Mouse (Mus musculus) heart, postnatal 36 days (tissue): Measurements from ENCODE around the gene Prkca. TPM values are rescaled to one million over a fixed set of nuclear protein-coding genes. Genes with fewer than 3 reads are reported as not detected.

Experiments used
- DNase-seq, 2 experiments: peaks; one replicate each; pipeline ENCODE4 v3.0.0; 2021 to 2022
- intact Hi-C: fragments of 180-260 bp; cut with DNase I; formaldehyde crosslinking; loops from one replicate; pipeline ENCODE4 v1.15.1; 2025
- total RNA-seq, 2 experiments: library from RNA; stranded (reverse); gene quantifications; 2 replicates each; pipeline ENCODE4 v1.2.3; 2021

Gene Prkca
- total RNA-seq, 2 experiments from 2014 or later = 33.6 to 41.0 TPM

DNA sequence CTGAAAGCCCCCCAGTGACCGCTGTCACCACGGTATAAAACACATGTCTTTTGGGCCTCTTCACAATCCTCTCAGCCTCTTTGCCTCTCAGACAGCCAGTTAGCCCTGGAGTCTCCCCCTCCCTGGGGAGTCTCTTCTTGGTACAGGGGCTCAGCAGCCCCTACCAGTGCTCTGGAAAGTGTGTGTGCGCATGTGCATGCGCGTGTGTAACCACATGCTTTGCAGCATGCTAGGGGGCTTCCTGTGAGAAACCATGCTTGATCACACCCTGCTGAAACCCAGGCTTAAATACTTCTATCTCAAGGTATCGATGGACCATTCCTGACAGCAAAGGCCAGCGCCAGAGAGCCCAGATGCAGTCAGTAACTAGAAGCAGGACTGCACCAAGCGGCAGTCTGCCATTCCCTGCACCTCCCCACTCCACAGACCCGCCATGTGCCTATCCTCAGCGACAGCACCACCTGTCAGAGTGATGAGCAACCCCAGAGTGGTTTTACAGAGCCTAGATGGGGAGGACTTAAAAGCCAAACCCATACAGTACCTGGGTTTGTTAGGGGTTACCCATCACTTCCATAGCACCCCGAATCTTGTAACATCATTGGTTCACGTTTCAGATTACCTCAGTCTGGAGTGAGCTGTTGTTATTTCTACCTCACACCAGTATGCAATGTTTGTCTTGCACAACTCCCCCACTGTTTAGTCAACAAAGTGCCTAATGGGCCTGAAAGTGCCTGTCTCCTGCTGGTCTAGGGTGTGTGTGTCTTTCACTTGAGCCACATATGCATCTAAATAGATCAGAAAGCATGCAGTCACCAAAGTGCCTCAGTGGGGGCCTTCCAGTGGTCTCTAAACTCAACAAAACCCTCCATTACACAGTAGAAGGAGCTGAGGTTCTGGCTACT is 75.1 kb downstream of the Prkca start:
- intact Hi-C loops = no loop called here
- no peak for DNase-seq

DNA sequence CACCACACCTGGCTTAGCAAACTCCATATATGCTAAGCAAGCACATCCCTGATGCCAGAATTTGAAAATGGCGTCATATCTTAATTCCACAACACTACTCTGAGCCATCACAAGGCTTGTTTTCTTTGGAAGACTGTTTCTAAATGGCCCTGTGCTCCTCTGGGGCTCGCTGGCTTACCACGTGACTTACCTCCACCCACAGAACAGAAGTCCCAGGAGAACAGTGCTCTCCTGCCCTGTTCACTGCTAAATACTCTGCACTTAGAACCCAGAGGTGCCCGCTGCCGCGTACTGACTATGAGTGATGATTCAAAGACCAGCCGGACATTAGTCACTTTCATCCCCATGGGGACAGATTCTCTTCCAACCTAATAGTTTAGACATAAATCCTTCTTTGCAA is 75.9 kb downstream of the Prkca start:
- intact Hi-C loops = no loop called here
- no peak for DNase-seq

DNA sequence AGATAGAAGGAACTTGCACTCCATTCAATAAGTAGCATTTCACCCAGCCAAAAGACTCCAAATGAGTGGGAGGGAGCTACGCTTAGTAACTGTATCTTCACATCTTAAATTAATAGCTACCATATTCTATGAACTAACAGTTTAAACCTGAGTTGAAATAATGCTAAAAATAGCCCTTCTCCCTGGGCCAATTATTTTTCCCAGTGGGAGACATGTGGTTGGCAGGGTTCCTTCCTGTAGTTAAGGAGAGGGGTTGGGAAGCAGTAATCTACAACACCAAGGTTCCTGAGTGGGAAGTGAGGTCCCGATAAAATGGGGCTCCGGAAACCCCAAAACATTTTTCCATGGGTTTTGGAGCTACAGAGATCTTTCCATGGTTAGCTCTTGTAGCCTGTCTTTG is 76.7 kb downstream of the Prkca start:
- intact Hi-C loops = no loop called here
- DNase-seq = no peak

DNA sequence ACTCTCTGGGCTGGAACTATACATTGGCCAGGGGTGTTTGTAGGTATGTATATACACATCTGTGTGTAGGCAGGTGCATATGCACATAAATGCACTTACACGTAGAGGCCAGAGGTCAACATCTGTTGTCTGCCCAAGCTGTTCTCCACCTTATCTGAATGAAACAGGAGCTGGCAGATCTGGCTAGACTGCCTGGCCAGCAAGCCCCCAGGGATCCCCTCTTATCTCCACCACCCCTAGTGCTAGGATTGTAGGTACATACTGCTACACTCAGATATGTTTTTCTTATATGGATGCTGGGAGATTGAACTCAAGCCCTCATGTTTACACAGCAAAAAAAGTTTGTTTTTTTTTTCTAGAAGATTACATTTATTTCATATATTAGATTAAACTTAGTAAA is 79.9 kb downstream of the Prkca start:
- no peak for DNase-seq
- intact Hi-C loops = no loop called here

DNA sequence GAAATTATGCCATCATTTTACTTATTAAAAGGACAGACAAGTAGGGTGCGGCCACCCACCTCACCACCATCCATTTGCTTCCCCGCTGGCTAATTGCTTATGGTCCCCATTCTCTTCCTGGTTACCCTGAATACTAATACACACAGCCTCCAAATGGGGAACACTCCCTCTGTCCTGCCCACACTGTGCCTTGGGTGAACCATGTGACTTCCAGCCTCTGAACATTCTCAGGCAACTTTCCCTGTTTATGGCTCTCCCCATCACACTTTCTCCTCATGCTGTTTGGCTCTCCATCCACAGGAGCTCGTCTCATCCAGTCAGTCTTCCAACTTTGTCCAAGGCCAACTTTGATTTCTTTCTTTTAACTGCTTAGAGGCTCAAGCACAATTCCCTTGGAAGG is 80.3 kb downstream of the Prkca start:
- intact Hi-C loops = no loop called here
- no peak for DNase-seq

DNA sequence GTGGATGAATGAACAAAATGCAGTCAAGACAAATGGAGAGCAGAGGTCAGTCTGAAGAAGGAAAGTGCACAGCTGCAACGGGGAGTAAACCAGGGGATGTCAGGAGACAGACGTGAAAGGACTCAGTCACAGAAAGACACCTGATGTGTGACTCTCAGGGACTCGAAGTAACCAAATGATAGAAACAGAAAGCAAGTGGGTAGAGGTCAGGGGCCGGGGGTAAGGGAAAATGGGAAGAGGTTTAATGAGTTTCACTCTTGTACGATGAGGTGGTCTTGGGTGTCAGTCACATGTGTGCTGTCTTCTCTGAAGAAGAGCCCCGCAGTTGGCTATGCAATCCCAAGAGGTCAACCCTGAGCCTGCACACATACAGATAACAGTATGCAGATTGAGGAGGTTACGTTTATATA is 82.0 kb downstream of the Prkca start:
- intact Hi-C loops = no loop called here
- DNase-seq = no peak

DNA sequence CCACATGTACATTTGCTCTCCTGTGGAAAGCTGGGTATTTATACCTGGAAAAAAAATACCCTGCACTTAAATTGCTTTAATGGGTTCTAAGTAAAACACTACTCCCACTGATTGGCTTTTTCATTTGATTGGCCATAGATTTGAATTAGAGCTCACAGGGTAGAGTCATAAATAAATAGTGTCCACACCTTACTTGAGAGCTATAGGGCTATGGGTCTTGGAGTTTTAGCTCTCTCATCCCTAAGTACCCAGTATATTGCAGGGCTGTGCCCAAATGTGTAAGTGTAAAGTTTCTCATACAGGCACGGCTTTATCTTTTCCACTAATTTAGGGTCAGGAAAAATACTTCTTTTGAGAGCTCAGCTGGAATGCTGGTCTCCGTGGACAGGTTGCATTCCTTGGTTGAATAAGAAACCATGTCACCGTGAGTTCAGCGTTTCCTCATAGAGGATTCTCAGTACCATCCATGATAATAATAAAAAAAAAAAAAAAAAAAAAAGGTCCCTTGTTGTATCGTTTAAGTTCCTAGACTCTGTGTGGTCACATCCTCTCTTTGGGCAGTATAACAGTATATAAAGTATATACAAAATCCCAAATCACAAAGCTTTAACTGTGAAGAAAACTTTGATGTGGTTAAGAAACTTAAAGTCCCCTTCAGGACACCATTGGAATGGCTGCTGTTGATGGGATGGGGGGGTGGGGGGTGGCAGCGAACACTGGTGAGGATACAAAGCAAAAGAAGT is 82.8 kb downstream of the Prkca start:
- intact Hi-C loops = no loop called here
- no peak for DNase-seq

DNA sequence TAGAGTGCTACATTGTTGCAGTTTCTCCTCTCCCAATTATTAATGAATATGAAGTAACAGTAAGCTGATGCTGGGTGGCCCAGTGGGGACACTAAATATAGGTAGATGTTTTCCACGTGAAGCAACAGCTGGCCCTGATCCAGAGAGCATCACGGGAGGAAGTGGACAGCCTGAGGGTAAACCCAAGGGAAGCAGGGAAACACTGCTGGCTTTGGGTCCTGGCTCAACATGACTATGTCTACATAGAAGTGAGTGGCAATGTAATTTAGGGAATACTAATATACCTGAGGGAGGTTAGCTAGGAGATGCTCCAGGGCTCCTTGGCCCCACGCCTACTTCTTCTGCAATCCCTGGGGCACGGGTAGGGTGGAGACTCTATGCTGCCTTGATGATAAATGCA is 84.3 kb downstream of the Prkca start:
- intact Hi-C loops = loop anchor here (5.0 kb wide), 1 partner anchor 83 kb away; the partner anchor contains the start of genes Apoh and Prkca
- DNase-seq = peak; percentile 32 to 49

DNA sequence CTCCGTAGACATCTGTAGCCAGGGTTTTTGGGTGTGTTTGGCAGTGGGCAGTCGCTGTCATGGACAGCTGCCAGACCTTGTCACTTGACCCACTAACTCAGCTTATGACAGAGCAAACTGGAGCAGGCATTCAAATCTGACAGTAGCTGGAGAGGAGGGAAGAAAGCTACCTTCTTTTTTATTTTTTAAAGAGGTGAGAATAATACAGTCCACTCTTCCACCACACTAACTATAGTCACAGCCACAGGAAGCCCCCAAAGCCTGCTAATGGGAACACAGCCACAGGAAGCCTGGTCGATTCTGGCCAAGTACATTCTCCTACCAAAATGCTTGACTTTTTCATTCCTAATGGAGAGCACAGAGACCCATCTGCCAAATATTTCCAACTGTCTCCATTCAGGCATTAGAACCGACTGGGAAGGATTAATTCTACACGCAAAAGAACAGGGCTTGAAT is 84.9 kb downstream of the Prkca start:
- intact Hi-C loops = loop anchor here (5.0 kb wide), 1 partner anchor 83 kb away; the partner anchor contains the start of genes Apoh and Prkca

DNA sequence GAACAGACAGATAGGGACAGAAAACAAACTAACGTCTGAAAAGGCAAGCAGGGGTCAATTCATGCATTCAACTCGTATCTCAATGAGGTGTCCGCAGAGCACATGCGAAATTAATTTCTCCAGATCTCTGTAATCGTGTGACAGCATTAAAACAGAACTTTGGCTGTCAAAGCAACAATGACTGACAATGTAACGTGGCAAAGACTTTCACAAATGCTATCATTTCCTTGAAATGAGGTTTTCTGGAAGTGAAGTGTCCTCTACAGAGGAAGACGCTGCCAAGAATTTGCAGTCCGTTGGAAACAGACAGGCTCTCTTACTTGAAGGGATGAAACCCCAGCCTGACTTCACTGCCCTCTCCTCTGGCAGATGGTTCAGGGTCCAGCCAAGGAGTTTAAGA is 85.8 kb downstream of the Prkca start:
- no peak for DNase-seq
- intact Hi-C loops = loop anchor here (5.0 kb wide), 1 partner anchor 84 kb away; the partner anchor contains the start of genes Apoh and Prkca

More for the DNA sequence above, 84.9 kb downstream of the Prkca start:
- DNase-seq = peak; percentile 50 to 55

DNA sequence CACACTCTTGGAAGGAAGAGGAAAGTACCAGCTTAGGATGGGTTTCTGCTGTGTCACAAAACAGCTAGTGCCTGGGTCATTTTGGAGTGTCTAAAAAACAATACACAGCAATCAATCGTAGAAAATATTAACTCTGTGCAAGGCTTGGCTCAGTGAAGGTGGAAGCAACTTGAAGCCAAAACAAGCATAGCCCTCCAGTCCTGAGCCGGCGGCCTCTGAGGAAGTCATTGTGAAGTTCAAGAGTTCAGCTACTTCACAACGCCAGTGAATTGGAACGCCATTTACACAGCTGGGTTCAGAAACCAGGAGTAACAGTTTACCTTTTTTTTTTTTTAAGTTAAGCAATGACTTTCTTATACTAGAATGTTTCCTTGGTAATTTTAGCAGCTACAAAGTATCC is 89.0 kb downstream of the Prkca start:
- no peak for DNase-seq
- intact Hi-C loops = loop anchor here (5.0 kb wide), 1 partner anchor 88 kb away; the partner anchor contains the start of genes Apoh and Prkca

DNA sequence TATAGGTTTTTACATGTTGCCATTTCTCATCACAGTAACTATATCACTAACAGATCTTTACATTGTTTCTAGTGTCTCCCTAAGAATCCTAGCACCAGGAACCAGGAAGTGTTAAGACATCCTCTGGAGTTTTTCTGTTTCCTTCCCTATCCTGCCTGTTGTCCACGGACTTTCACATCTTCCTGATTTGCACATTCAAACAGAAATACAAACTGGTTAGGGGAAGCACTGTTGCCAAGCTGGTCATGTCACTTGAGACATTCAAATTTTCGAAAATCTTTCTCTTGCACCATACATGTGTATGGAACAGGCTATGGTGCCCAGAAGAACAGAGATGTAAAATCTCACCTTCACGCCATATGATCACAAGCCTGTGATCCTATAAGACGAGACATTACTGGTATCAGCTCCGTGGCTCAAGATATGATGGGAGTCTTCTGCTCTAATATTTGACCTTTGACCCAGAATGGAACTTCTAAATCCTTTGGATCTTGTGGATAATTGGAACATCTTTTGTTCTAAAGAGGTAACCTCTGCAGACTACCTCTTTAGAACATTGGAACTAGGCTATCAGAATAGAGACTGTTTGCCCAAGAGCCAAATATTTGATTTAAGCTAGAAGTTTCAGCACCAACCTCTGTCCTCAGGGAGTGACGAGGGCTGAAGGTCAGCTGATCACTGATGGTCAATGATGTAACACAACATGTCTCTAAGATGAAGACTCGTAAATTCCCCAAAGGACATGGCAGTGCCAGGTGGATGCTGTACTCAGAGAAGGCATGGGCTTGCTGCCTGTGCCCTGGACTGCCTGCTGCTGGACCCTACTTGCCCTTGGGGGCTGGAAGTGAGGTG is 91.6 kb downstream of the Prkca start:
- intact Hi-C loops = no loop called here

DNA sequence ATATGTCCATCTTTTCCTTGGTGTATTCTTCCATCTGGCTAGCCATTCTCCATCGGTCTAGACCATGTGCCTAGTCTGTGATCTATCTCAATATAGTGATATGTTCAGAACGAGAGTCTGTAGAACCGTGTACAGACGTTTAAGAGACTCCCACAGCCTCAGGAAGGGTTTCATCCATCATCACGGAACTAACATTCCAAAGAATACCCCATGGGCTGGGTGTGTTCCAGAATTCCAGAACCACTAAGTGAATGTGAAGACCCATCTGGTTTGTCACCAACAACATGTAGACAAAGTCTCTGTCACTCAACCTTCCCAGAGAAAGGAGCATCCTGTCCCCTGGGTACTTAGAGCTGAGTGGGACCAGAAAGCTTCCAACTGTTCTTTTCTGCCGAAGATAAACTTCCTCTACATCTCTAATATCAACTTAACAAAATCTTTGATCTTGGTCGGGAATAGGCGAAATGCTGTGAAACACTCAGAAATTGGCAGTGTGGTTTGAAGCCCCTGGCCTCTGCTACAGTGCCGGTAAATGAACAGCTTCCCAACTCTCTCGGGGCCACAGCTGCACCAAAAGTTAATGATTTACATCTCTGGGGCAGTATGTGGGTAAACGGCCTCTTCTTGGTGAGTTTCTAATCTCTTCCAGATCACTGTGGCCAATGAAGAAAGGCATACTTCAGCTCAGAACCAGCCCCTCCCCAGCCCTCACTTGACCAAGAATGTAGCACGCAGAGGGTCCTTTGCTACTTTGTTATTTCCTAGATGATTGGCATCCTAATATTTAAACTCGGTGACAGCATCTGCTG is 92.7 kb downstream of the Prkca start:
- intact Hi-C loops = no loop called here
- no peak for DNase-seq

More for the DNA sequence above, 91.6 kb downstream of the Prkca start:
- no peak for DNase-seq

DNA sequence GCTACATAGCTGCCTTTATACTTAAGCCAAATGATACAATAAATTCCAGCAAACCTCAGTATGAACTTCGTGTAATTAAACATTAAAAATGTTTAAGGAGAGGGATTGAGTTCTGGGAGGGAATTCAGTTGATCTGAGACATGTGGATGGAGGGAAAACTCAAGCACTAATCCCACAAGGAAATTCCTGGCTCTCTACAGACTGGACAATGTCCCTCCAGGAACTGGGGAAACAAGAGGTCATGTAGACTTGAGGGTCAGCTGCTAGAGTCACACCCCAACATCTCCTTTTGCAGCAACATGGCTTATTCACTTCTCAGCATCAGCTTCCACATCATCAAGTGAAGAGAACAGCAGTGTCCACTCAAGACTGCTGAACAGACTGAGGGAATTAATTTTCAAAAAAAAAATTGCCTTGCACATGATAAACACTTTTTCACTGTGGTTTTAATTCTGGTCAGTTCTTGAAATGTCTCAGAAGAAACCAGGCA is 93.5 kb downstream of the Prkca start:
- intact Hi-C loops = no loop called here
- DNase-seq = no peak

DNA sequence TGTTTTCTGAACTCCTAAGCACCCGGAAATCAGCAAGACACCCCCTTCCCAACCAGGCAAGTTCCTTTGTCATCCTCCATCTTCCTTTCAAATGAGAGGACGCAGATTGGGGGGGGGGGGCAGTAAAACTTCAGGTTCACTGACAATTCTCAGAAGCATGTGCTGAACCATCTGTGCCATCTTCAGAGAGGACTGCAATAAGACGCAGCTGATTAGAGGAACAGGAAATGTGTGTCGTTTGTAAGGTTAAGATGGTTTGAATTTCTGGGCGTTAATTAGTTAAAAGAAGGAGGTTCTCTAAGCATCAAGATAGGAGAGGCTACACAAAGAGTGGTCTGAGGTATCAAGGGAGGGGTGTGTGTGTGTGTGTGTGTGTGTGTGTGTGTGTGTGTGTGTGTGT is 94.2 kb downstream of the Prkca start:
- intact Hi-C loops = no loop called here
- no peak for DNase-seq

DNA sequence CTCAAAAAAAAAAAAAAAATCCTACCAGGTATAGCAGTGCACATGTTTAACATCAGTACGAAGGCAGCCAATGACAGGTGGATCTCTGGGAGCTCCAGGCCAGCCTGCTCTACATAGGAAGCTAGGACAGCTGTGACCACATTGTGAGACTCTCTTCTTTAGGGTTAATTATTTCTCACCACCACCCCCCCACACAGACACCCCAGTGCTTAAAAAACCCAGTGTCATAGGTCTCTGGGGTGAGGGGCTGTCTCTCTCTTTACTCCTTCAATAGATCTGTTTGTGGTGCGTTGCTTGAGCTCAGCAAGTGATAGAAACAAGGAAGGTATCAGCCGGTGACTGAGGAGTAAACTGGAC is 94.7 kb downstream of the Prkca start:
- no peak for DNase-seq
- intact Hi-C loops = no loop called here

DNA sequence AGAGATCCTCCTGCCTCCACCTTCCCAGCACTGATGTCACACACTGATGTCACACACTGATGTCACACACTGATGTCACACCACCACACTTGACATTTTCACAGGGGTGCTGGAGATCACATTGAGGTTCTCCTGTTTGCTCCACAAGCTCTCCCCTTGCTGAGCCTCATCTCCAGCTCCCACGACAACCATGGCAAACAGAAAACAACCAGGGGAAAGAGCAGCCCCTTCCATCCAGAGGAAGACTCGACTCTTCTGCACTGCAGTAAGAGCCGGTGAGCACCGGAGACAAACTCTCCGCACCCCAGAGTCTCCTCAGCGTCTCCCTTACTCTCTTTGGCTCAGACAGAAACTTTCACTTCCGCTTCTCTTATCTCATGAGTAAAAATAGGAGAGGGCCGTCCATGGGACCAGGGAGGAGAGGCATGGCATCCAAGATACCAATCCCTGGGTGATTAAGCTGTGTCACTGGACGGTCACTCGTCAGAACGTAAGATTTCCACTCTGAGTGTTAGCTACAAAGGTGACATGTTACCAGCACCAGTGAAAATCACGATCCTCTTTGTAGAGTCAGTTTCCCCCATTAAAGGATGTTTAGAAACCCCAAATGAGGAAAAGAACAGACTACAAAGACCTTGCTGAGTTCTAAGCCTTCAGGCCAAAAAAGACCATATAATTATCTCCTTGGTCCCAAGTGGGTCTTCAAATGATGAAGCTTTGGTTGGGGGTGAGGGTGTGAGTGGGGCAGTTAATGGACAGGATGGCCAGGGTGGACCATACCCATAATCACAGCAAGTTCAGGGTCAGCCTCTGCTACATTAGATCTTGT is 95.3 kb downstream of the Prkca start:
- intact Hi-C loops = no loop called here
- no peak for DNase-seq

DNA sequence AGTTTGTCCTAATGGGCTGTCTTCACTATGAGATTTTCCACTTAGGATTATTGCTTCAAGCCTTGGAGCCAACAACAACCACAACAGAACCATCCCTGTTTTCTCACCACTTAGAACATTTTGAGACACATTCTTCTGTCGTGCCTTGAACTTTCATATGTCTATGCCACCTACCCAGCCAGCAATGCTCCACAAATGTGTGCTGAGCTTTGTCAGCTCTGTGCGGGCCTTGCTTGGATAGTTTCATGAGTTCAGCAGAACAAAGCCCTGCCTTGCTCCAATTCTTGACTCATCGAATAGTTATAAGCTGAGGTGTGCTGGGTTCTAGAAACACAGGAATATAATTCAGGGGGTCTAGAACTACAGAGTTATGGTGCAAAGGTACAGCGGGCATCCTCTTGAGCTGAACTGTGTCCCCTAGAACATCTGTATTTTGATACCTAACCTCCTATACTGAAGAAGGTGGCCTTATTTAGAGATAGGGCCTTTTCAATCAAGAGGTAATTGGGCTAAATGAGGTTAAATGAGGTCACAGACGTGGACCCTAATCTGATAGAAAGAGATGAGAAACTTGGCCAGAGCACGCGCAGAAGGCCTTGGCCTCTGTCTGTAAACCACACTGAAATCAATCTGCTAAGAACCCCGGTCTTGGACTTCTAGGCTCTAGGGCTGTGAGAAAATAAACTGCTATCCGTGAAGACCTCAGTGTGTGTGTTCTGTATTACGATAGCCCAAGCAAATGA is 96.4 kb downstream of the Prkca start:
- DNase-seq = no peak

More for the DNA sequence above, 96.4 kb downstream of the Prkca start:
- intact Hi-C loops = no loop called here
